Mouse (Mus musculus): ENCODE measurements around the gene Cited4.

- TF ChIP-seq POLR2A (IDR thresholded peaks at IDR 0.05; ENCODE audit: insufficient read depth, low read length) = no peak
- TF ChIP-seq CTCF (IDR thresholded peaks at IDR 0.05; ENCODE audit: low read depth, low read length) = no peak
Measured at GRCm38 (mm10) chr4:120669585-120669984, 3.2 kb downstream of the Cited4 start.

Data from ES-Bruce4 (cell line).